Mouse (Mus musculus) liver, adult 2 months (tissue): Measurements from ENCODE around the gene Pfn3.

Source experiments
- CTCF ChIP-seq: fragments of 200-500 bp; IDR thresholded peaks from 2 replicates; pipeline ENCODE4 v1.5.1; 2011; ENCODE audit warnings: low read depth, low read length, control low read depth
- POLR2A ChIP-seq: fragments of 200-500 bp; IDR thresholded peaks from 2 replicates; pipeline ENCODE4 v1.6.1; 2011; ENCODE audit warnings: low read length, control low read depth; ENCODE audit not compliant: insufficient read depth; ENCODE audit errors: extremely low read depth

DNA sequence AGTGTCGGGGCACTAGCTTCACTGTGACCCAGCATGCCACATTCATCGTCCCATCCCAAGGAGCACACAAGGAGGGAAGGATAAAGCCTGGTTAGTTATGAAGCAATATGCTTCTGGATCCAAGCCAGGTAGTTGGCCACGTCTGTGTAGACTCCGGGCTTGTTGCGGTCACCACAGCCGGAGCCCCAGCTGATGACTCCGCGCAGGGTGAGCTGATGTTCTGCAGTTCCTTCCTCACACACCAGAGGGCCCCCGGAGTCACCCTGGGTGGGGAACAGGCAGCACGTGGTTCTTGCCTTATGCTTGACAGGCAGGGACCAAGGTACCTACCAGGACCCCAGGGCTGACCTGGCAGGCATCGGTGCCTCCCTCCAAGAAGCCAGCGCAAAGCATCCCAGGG lies 3.0 kb upstream of the Pfn3 start:
- TF ChIP-seq CTCF (peak; percentile 90), POLR2A (0 out of 2 replicates have a peak, but pooled peaks have one; percentile 30)
